Mouse (Mus musculus) brain, adult 2 months (tissue): ENCODE results near the gene Ran.
"Not testable (repeated sequence)": the region's sequence is repeated elsewhere in the genome, so short reads cannot be mapped to it uniquely, and the experiment has no call there.

ENCODE experiments used
- DNase-seq: peaks from one replicate; pipeline ENCODE4 v3.0.0; 2011; ENCODE audit warnings: low read depth, low spot score

Ran gene

GRCm38 (mm10) chr5:129019497-129020299 lies at the start of gene Ran:
Gene Ran, plus strand, starts transcription at chr5:129020069.
- peak; percentile 98 for DNase-seq

DNA sequence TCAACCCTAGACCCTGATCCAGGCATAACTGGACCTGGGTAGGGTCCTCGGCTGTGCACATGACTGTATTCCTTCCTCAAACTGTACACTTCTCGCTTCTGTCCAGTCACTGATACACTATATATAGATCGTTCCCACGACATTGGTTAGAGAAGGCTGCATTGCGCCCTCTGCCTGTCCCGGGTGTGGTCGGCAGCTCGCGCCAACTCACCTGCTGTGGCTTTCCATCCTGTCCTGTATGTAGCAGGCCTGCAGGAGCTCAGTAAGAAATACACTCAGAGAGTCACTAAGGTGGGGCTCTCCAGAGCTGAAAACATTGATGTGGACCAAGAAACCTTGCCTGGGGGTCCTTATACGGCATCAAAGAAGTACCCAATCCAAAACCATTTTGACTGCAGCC lies 49.0 kb upstream of the Ran start:
- no peak for DNase-seq

DNA sequence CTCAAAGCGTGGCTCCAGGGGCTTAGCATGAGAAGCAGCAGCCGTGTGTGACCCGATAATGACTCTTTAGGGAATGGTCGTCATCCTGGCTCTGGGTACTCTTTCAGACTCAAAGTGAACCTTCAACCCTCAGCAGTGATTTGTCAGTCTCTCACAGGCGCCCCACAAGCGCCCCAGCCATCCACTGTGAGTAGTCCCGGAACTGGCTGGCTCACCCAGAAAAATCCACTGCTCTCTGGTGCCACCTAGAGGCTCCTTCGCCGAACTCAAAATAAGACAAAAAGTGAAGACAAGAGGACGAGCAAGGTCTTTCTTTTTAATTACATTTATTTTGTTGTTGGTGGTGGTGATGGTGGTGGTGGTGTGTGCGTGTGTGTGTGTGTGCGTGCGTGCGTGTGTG lies 48.6 kb upstream of the Ran start:
- DNase-seq = peak; percentile 79

- peak; percentile 50 for DNase-seq
Measured at GRCm38 (mm10) chr5:128976266-128976665, 43.6 kb upstream of the Ran start.

DNA sequence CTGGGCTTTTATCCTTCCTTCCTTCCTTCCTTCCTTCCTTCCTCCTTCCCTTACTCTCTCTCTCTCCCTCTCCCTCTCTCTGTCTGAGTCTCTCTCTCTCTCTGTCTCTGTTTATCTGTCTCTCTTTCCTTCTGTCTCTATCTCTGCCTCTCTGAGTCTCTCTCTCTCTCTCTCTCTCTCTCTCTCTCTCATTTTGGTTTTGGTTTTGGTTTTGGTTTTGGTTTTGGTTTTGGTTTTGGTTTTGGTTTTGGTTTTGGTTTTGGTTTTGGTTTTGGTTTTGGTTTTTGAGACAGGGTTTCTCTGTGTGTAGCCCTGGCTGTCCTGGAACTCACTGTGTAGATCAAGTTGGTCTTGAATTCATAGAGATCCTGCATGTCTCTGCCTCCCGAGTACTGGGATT lies 42.4 kb upstream of the Ran start:
- not testable (repeated sequence) for DNase-seq

GRCm38 (mm10) chr5:128978957-128979356 lies 40.9 kb upstream of the Ran start:
- DNase-seq = no peak

- no peak for DNase-seq
Measured at GRCm38 (mm10) chr5:128980857-128981256, 39.0 kb upstream of the Ran start.

- DNase-seq = peak; percentile 73
Measured at GRCm38 (mm10) chr5:128981607-128982006, 38.3 kb upstream of the Ran start.

DNA sequence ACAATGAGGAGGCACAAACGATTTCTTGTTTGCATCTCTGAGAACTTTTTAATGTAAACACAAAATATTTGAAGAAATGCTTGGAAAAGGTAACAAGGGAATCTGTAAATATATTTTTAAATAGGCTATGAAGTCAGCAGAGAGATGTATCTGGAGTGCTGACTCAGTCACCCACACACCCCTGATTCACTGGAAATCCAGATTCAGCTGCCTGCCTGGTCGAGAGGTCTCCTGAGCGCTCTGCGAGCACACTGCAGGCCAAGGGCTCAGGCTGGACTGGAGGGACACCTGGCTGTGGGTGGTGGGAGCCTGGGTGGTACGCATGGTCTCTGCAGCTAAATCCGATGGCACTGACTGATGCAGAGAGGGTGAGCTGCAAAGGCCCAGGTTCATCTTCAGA lies 35.3 kb upstream of the Ran start:
- peak; percentile 75 for DNase-seq

DNA sequence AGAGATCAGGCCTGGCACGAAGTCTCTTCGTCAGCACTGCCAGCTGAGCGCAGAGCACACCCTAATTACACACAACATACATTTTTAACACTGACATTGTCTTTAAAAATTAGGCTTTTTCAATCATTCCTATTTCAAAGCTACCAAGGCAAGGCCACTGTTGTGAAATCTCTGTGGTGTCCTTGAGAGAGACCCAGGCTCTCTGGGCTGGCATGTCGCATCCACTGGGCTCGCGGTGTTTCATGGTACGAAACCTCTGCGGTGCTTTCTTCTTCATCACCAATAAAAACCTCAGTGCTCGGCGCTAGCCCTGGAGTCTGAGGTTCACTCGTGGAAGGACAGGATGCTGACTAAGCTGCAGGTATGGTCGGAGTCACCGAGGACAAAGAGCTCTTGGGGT lies 33.9 kb upstream of the Ran start:
- no peak for DNase-seq

GRCm38 (mm10) chr5:128987141-128987954 lies 32.5 kb upstream of the Ran start:
- DNase-seq = no peak

- peak; percentile 53 for DNase-seq
Measured at GRCm38 (mm10) chr5:129000706-129001468, 19.0 kb upstream of the Ran start.

DNA sequence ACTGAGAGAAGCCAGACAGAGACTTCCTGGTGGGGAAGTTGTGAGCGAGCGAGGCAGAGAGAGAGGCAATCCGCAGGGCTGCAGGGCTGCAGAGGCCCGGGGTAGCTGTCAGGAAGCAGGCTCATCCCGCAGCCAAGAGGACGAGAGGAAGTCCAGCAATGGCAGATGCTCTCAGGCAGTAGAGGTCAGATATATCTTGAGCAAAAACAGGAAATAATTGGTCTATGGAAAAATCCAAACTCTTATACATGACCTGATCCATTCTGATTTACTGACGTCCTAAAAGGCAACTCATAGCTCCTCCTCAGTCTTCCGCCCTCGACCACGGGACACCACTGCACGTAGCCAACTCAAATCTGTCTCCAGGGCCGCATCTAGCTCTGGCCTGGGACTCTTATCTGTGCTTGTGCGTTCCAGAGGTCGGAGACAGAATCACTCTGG lies 17.3 kb upstream of the Ran start:
- no peak for DNase-seq

- peak; percentile 38 for DNase-seq
Measured at GRCm38 (mm10) chr5:129005416-129005815, 14.5 kb upstream of the Ran start.

DNA sequence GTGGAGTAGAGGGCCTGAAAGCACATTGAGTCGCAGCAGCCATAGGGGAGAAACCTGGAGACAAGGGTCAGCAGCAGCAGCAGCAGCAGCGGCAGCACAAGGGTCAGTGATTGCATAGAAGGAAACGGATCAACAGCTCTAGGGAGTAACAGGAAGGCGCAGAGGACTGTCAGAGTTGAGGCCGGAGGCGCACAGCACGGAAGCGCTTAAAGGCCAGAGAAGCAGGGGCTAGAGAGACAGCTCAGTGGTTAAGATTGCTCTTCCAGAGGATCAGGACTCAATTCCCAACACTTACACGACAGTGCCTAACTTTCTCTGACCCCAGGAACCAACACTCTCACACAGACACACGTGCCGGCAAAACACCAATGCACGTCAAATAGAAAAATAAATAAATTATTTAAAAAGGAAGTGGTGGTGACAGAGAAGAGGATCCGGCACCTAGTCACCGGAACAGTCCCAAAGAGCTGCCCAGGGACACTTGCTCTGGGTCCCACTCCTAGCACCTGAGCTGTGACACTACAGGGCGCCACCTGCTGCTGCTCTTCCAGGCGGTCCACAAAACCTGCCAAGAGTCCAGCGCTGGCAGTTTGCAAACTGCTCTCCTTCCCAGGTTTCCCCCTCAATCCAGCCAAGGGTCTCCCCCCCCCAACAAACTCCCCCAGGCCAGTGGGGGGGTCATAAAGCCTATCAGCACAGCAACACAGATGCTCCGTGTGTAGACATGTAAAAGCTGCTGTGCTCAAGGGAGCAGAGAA lies 13.7 kb upstream of the Ran start:
- DNase-seq = no peak

- DNase-seq = no peak
Measured at GRCm38 (mm10) chr5:129007105-129007957, 12.5 kb upstream of the Ran start.

- DNase-seq = no peak
Measured at GRCm38 (mm10) chr5:129008008-129008407, 11.9 kb upstream of the Ran start.

GRCm38 (mm10) chr5:129008412-129008826 lies 11.4 kb upstream of the Ran start, which contains the start of gene Stx2:
Gene Stx2, minus strand, starts transcription at chr5:129008574.
- peak; percentile 93 for DNase-seq

DNA sequence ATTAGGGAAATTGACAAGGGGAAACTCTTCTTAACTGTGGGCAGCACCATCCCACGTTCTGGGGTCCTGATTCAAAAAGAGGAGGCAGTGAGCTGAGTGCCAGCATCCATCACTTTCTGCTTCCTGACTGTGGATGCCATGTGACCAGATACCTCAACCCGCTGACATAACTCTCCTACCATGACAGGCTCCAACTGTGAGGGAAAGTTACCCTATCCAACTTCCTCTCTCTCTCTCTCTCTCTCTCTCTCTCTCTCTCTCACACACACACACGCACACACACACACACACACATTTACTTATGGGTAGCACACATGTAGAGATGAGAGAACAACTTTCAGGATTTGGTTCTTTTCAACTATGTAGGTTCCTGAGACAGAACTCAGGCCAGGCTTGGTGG lies 10.3 kb upstream of the Ran start:
- DNase-seq = no peak

GRCm38 (mm10) chr5:129010937-129011336 lies 8.9 kb upstream of the Ran start:
- no peak for DNase-seq
